Mouse (Mus musculus) lung, embryonic 16.5 days (tissue): ENCODE results near the gene Gm21969. TPM values are rescaled to one million over a fixed set of nuclear protein-coding genes. Genes with fewer than 3 reads are reported as not detected.

ENCODE experiments used
- ATAC-seq: fragments of 200-750 bp; cut with Nextera tagmentation; 2 replicates; pipeline ENCODE4 v1.8.0; 2017; ENCODE audit warnings: low read depth, mild to moderate bottlenecking, moderate library complexity
- H3K27ac ChIP-seq: fragments of 300-500 bp; sonication (generic); 2 replicates; pipeline ENCODE4 v1.5.1; 2014; ENCODE audit warnings: mild to moderate bottlenecking, control low read depth, low read length
- H3K27me3 ChIP-seq: fragments of 300-500 bp; sonication (generic); 2 replicates; pipeline ENCODE4 v1.6.1; 2014; ENCODE audit warnings: low read depth, low read length, mixed read lengths; ENCODE audit not compliant: control insufficient read depth, insufficient read depth
- H3K36me3 ChIP-seq: fragments of 300-500 bp; sonication (generic); 2 replicates; pipeline ENCODE4 v1.6.1; 2014; ENCODE audit warnings: low read length; ENCODE audit not compliant: control insufficient read depth, insufficient read depth
- H3K4me1 ChIP-seq: fragments of 300-500 bp; sonication (generic); replicated peaks from 2 replicates; pipeline ENCODE4 v1.6.1; 2014; ENCODE audit warnings: low read length, mixed read lengths; ENCODE audit not compliant: control insufficient read depth, insufficient read depth
- H3K4me2 ChIP-seq: fragments of 300-500 bp; sonication (generic); 2 replicates; pipeline ENCODE4 v1.6.1; 2014; ENCODE audit warnings: low read depth, low read length, control low read depth
- H3K4me3 ChIP-seq: fragments of 300-500 bp; sonication (generic); 2 replicates; pipeline ENCODE4 v1.5.1; 2014; ENCODE audit warnings: mild to moderate bottlenecking, low read length, control low read depth
- H3K9ac ChIP-seq: fragments of 300-500 bp; sonication (generic); 2 replicates; pipeline ENCODE4 v1.6.1; 2014; ENCODE audit warnings: low read length, control low read depth
- H3K9me3 ChIP-seq: fragments of 300-500 bp; sonication (generic); 2 replicates; pipeline ENCODE4 v1.6.1; 2016; ENCODE audit warnings: low read length; ENCODE audit not compliant: control insufficient read depth
- WGBS: fragments of 180-500 bp; shearing (Covaris S2); extraction: QIAGEN DNeasy Blood & Tissue Kit; methylation state at CpG from one replicate; pipeline ENCODE4 v1.1.7; 2014; 5-methylcytosine and 5-hydroxymethylcytosine counted together
- polyA plus RNA-seq: library from polyadenylated mRNA; unstranded; fragments of >200 nt; fragmentation: Nextera tagmentation; extraction: Ambion mirVana; gene quantifications from 2 replicates; pipeline ENCODE4 v1.2.1, GENCODE M21; 2015

Gene Gm21969
- polyA plus RNA-seq, 1 experiment from 2014 or later = 0.05 TPM

DNA sequence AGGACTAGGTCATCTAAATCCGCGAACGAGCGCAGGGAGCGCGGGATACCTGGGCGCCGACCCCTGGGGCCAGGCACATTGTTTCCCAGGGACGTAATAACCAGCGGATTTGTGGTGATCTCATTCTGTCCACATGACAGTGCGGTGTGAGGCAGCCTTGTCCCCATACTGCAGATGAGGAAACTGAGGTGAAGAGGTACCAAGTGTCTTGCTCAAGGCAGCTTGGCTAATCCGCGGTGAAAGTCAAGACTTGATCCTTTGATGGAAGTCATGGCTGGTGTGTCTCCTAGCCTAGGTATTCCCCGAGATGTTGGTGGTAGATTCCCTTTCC lies 27.3 kb upstream of the Gm21969 start:
- H3K36me3 ChIP-seq = no peaks in the 10 kb centered on the region
- H3K9ac ChIP-seq = peak overlapping the region; percentile 88
- H3K4me3 ChIP-seq = peak overlapping the region; percentile 87
- no peaks in the 10 kb centered on the region for H3K9me3 ChIP-seq
- no peak for ATAC-seq
- H3K4me2 ChIP-seq = peak overlapping the region; percentile 85
- WGBS = 7% methylated on average over 14 of the region's 14 CpGs
- H3K4me1 ChIP-seq = peaks cover 45% of the 10 kb centered on the region
- H3K27ac ChIP-seq = no peak overlapping the region
- no peaks in the 10 kb centered on the region for H3K27me3 ChIP-seq

DNA sequence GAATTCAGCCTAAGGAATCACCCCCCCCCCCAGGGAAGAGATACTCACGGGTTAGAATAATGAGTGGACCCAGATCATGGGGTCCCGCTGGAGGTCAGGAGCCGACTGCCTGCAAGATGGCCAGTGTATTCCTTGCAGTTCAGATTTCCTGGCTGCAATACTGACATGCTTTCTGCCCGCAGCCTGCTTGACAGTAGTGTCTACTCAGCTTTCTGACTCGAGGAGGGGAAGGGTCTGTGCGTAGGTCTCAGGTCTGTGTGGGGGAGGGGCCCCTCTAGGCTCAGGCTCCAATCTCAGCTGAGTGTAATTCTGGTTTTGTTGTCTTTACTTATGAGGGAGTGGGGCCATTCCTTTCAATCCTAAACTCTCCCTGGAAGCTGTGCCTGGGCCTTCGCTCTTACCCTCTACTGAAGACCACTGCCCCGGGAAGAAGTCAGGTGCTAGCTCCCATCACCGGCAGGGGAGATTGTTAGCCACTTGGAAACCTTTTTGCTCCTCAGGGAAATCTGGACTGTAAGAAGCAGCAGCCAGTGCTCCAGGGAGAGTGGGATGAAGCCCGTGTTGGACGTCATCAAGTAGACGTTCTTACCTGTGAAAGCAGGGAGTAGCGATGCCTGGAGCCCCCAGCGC lies 26.6 kb upstream of the Gm21969 start:
- no peaks in the 10 kb centered on the region for H3K27me3 ChIP-seq
- no peak overlapping the region for H3K27ac ChIP-seq
- ATAC-seq = no peak
- no peaks in the 10 kb centered on the region for H3K36me3 ChIP-seq
- peak overlapping the region; percentile 87 for H3K4me3 ChIP-seq
- peak overlapping the region; percentile 85 for H3K4me2 ChIP-seq
- peaks cover 52% of the 10 kb centered on the region for H3K4me1 ChIP-seq
- WGBS = 33% methylated on average over 14 of the region's 14 CpGs
- peak overlapping the region; percentile 57 for H3K9ac ChIP-seq
- no peaks in the 10 kb centered on the region for H3K9me3 ChIP-seq

DNA sequence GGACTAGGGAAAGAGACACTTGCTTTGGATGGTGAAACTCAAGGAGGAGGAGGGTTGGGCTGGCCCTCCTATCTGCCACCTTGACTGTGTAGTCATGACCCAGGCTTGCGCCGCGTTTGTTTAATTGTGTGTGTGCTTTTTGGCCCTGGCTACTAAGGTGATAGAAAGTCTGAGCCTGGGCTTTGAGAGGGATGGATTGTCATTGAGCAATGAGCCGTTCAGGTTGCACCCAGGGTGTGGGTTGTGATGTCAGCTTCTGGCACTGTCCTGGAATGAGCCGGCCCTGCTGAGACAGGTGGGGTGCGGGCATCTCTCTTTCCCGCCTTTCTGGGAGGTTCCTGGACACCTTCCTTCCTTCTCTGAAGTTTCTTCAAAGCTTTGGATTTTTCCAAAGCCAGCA lies 26.0 kb upstream of the Gm21969 start:
- no peak for ATAC-seq
- H3K9ac ChIP-seq = peak overlapping the region; percentile 57; the same call in 1 of the 2 replicates

DNA sequence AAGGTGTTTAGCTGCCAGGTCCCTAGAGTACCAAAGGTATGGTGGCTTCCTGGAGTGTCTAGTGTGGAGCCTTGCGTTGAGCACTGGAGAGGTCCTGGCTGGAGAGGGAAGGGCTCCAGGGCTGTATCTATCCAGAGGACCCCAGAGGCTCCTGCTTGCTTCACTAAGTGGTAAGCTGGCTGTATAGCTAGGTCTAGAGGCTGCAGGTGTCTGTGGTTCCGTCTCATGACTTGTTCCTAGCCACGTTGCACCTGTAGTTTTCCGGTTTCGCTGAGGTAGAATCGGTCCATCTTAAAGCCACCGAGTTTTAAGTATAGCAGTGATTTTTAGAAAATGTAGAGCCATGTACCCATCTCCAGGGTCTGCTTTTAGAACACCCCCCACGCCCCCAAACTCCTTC lies 24.6 kb upstream of the Gm21969 start:
- no peak for ATAC-seq
- no peaks in the 10 kb centered on the region for H3K36me3 ChIP-seq
- 78% methylated on average over 8 of the region's 8 CpGs for WGBS
- H3K9me3 ChIP-seq = no peaks in the 10 kb centered on the region
- peaks cover 69% of the 10 kb centered on the region for H3K4me1 ChIP-seq
- no peak overlapping the region for H3K9ac ChIP-seq
- peak overlapping the region; percentile 13; the same call in 1 of the 2 replicates for H3K4me2 ChIP-seq
- no peak overlapping the region for H3K27ac ChIP-seq
- no peak overlapping the region for H3K4me3 ChIP-seq
- no peaks in the 10 kb centered on the region for H3K27me3 ChIP-seq

More for the DNA sequence above, 26.0 kb upstream of the Gm21969 start:
- no peaks in the 10 kb centered on the region for H3K9me3 ChIP-seq
- H3K4me1 ChIP-seq = peaks cover 58% of the 10 kb centered on the region
- H3K4me2 ChIP-seq = peak overlapping the region; percentile 85
- no peak overlapping the region for H3K27ac ChIP-seq
- H3K4me3 ChIP-seq = peak overlapping the region; percentile 87
- H3K27me3 ChIP-seq = no peaks in the 10 kb centered on the region
- H3K36me3 ChIP-seq = no peaks in the 10 kb centered on the region
- 68% methylated on average over 7 of the region's 7 CpGs for WGBS

DNA sequence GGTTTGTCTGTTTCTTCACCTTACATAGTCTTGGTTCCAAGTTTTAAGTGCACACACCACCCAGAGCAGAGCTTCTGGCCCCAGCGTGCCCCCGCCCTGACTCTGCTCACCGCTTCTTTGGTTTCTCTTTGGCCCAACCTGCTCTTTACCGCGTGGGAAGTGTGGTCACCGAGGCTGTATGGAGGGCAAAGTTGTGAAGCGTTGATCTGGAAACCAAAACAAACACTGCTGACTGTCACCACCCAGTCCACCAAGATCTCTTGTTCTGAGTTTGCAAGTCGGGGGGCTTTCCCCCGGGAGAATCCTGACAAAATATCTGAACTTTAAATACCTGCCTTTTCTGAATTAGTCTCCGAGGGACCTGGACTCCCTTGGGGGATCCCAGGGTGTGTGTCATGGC lies 24.0 kb upstream of the Gm21969 start:
- WGBS = 35% methylated on average over 10 of the region's 10 CpGs
- Histone ChIP-seq H3K4me2 (0 out of 2 replicates have a peak overlapping the region, but pooled peaks have one; percentile 29), H3K27me3 (no peaks in the 10 kb centered on the region), H3K9ac (peak overlapping the region; percentile 25; the same call in 1 of the 2 replicates), H3K4me3 (no peak overlapping the region), H3K36me3 (no peaks in the 10 kb centered on the region), H3K9me3 (no peaks in the 10 kb centered on the region), H3K4me1 (peaks cover 71% of the 10 kb centered on the region), H3K27ac (peak overlapping the region; percentile 96; the same call in 1 of the 2 replicates)
- ATAC-seq = no peak

DNA sequence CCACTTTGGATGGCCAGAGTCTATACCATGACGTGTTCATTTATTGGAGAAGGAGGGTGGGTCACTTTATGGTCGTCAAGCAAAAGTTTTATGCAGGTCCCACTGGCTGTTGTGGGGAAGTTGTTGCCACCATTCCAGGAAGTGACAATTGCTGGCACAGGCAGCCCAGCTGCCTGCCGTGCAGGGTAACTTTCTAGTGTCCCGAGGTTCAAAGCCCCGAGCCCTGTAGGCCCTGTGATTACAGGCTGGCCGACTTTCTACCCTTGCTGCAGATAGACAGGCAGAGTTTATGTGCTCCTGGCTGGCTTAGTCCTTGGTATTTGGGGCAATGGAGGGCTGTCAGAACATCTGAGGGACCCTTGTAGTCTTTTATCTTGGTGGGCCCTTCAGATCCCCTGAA lies 23.5 kb upstream of the Gm21969 start:
- H3K9ac ChIP-seq = peak overlapping the region; percentile 67; the same call in 1 of the 2 replicates
- ATAC-seq = no peak
- H3K27ac ChIP-seq = peak overlapping the region; percentile 96
- H3K4me2 ChIP-seq = 0 out of 2 replicates have a peak overlapping the region, but pooled peaks have one; percentile 29
- 38% methylated on average over 6 of the region's 6 CpGs for WGBS
- H3K4me3 ChIP-seq = no peak overlapping the region
- peaks cover 76% of the 10 kb centered on the region for H3K4me1 ChIP-seq
- H3K9me3 ChIP-seq = no peaks in the 10 kb centered on the region
- no peaks in the 10 kb centered on the region for H3K27me3 ChIP-seq
- H3K36me3 ChIP-seq = no peaks in the 10 kb centered on the region

DNA sequence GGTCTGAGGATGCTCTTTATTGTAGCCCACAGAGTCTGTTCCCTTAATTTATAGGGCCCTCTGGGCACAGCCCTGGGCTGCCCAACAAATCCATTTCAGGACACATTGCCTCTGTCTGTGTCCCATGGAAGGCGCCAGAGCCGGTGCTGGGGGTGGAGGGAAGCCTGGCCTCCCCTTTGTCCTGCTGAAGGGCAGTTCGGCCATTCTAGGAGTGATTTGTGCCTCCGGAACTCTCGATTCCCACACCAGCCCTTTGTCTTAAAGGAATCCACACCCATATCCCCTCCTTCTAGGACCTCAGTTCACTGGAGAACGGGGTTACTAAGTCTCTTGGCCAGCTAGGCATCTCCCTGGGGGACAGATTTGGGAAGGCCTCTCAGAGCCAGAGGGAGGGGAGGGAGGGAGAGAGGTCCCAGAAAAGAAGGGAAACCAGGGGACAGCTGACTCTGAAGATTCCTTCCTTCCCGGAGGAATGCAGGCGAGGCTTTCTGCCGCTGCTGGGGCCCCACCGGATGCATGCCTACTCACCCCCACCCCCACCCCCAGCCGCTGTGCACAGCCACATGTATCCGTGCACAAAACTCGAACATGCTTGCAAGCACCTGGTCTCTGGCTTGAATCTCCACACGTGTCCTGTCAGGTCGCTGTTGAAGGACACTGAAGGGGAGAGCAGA lies 22.2 kb upstream of the Gm21969 start:
- H3K27ac ChIP-seq = peak overlapping the region; percentile 96
- ATAC-seq = peak; percentile 84
- peaks cover 84% of the 10 kb centered on the region for H3K4me1 ChIP-seq
- no peaks in the 10 kb centered on the region for H3K27me3 ChIP-seq
- no peaks in the 10 kb centered on the region for H3K9me3 ChIP-seq
- H3K9ac ChIP-seq = peak overlapping the region; percentile 67
- H3K4me3 ChIP-seq = peak overlapping the region; percentile 29
- peak overlapping the region; percentile 52 for H3K4me2 ChIP-seq
- WGBS = 2% methylated on average over 15 of the region's 15 CpGs
- H3K36me3 ChIP-seq = no peaks in the 10 kb centered on the region

DNA sequence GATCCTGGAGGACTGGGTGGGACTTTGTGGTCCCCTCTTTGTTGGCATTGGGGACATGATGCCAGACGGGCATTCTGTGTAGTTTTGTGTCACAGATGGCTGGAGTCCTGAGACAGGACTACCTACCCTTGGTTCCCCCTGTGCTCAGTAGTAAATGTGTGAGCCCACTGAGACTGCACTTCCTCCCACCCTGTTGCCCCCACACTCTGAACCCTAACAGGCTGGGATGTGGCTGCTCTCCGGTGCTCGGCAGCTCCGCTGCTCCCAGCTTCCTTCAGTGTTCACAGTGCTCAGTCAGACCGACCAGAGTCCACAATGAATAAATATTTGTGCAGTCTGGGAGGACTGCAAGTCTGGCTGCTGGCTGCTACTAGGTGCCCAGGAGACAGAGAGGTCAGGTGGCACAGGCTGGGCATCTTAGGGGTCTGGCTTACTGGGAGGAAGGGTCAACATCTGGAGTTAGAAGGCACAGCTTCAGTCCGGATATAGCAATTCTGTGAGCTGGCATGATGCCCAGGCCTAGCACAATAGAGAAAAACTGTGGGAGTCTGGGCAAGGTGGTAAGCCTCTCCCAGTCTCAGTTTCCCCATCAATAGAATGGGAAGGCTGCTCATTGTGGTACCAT lies 21.4 kb upstream of the Gm21969 start:
- H3K9ac ChIP-seq = peak overlapping the region; percentile 67
- H3K4me2 ChIP-seq = peak overlapping the region; percentile 52
- H3K27me3 ChIP-seq = no peaks in the 10 kb centered on the region
- peak overlapping the region; percentile 29 for H3K4me3 ChIP-seq
- ATAC-seq = peak; percentile 24
- H3K4me1 ChIP-seq = peaks cover 84% of the 10 kb centered on the region
- no peaks in the 10 kb centered on the region for H3K36me3 ChIP-seq
- WGBS = 12% methylated on average over 6 of the region's 6 CpGs
- peak overlapping the region; percentile 96 for H3K27ac ChIP-seq
- no peaks in the 10 kb centered on the region for H3K9me3 ChIP-seq

DNA sequence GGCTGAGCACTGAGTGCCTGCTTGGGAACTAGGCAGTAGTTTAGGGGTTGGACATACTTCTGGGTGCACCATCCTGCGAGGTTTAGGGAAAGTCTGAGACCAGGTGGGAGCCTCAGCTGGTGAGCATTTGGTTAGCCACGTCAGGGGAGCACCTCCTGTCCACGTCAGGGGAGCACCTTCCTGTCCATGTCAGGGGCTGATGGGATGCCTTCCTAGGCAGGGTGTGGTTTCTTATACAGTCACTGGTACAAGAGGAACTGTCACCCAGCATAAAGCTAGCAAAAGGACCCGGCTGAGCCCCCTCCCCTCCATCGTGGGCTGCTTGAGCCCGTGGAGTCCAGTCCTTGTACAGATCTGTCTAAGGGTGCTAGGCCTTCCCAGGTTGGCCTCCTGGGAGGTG lies 20.6 kb upstream of the Gm21969 start:
- ATAC-seq = no peak
- Histone ChIP-seq H3K9ac (no peak overlapping the region), H3K27ac (peak overlapping the region; percentile 96; the same call in 1 of the 2 replicates), H3K4me2 (no peak overlapping the region), H3K9me3 (no peaks in the 10 kb centered on the region), H3K4me1 (peaks cover 77% of the 10 kb centered on the region), H3K4me3 (no peak overlapping the region), H3K36me3 (no peaks in the 10 kb centered on the region), H3K27me3 (no peaks in the 10 kb centered on the region)
- WGBS = 63% methylated on average over 6 of the region's 6 CpGs
